Mouse (Mus musculus) spleen, postnatal 14 days (tissue): ENCODE results near the gene Krtap1-5.
"Not testable (repeated sequence)": the region's sequence is repeated elsewhere in the genome, so short reads cannot be mapped to it uniquely, and the experiment has no call there.

Experiments
- DNase-seq, 2 experiments: peaks; one replicate each; pipeline ENCODE4 v3.0.0; 2021 to 2022; ENCODE audit warnings: low spot score in 2 of 2

Krtap1-5 gene

GRCm38 (mm10) chr11:99580636-99581035 is at the start of gene Krtap1-5:
Gene Krtap1-5, minus strand, starts transcription at chr11:99581016.
- no peak for DNase-seq

GRCm38 (mm10) chr11:99628138-99628537 is 47.3 kb upstream of the Krtap1-5 start, which contains the start of gene Krtap4-1:
Gene Krtap4-1, minus strand, starts transcription at chr11:99628238.
- DNase-seq: no peak

- no peak for DNase-seq
These were observed 39.5 kb upstream of the Krtap1-5 start, which contains the start of gene Gm11562 for GRCm38 (mm10) chr11:99620335-99620734. Gene Gm11562, minus strand, starts transcription at chr11:99620435.

- DNase-seq: no peak
These were observed 34.1 kb upstream of the Krtap1-5 start, which contains the start of gene Krtap2-4 for GRCm38 (mm10) chr11:99614796-99615363. Gene Krtap2-4, minus strand, starts transcription at chr11:99614846.

- not testable (repeated sequence) for DNase-seq
These were observed 29.3 kb upstream of the Krtap1-5 start, which contains the start of gene Gm11937 for GRCm38 (mm10) chr11:99610089-99610488. Gene Gm11937, minus strand, starts transcription at chr11:99610189.

- no peak for DNase-seq
These were observed 28.3 kb upstream of the Krtap1-5 start for GRCm38 (mm10) chr11:99609126-99609525.

- DNase-seq: not testable (repeated sequence)
These were observed 22.4 kb upstream of the Krtap1-5 start, which contains the start of gene Gm11938 for GRCm38 (mm10) chr11:99603208-99603607. Gene Gm11938, minus strand, starts transcription at chr11:99603308.

- not testable (repeated sequence) for DNase-seq
These were observed 16.9 kb upstream of the Krtap1-5 start, which contains the start of gene Krtap9-3 for GRCm38 (mm10) chr11:99597742-99598141. Gene Krtap9-3, minus strand, starts transcription at chr11:99598105.

- DNase-seq: no peak
These were observed 10.2 kb upstream of the Krtap1-5 start, which contains the start of gene Krtap1-3 for GRCm38 (mm10) chr11:99590981-99591380. Gene Krtap1-3, minus strand, starts transcription at chr11:99591339.

GRCm38 (mm10) chr11:99585096-99585495 is 4.3 kb upstream of the Krtap1-5 start:
- DNase-seq: no peak

- DNase-seq: no peak
These were observed 2.5 kb upstream of the Krtap1-5 start, which contains the start of gene Krtap1-4 for GRCm38 (mm10) chr11:99583245-99583704. Gene Krtap1-4, minus strand, starts transcription at chr11:99583654.

- no peak for DNase-seq
These were observed 748 bp upstream of the Krtap1-5 start for GRCm38 (mm10) chr11:99581564-99581963.

GRCm38 (mm10) chr11:99581051-99581450 is 235 bp upstream of the Krtap1-5 start:
- DNase-seq: no peak

GRCm38 (mm10) chr11:99574106-99574505 is 6.7 kb downstream of the Krtap1-5 start:
- peak in 1 of 2 experiments; percentile 28 for DNase-seq

- no peak for DNase-seq
These were observed 7.7 kb downstream of the Krtap1-5 start for GRCm38 (mm10) chr11:99573164-99573563.

- DNase-seq: no peak
These were observed 14.3 kb downstream of the Krtap1-5 start, which contains the start of gene Krtap3-1 for GRCm38 (mm10) chr11:99566530-99566929. Gene Krtap3-1, minus strand, starts transcription at chr11:99566630.

GRCm38 (mm10) chr11:99562580-99562979 is 18.2 kb downstream of the Krtap1-5 start:
- no peak for DNase-seq

- no peak for DNase-seq
These were observed 21.4 kb downstream of the Krtap1-5 start, which contains the start of gene Gm11939 for GRCm38 (mm10) chr11:99559366-99559765. Gene Gm11939, minus strand, starts transcription at chr11:99559466.

GRCm38 (mm10) chr11:99557976-99558745 is 22.7 kb downstream of the Krtap1-5 start:
- no peak for DNase-seq

- DNase-seq: no peak
These were observed 24.1 kb downstream of the Krtap1-5 start, which contains the start of gene Krtap3-2 for GRCm38 (mm10) chr11:99556753-99557152. Gene Krtap3-2, minus strand, starts transcription at chr11:99556853.

GRCm38 (mm10) chr11:99556195-99556594 is 24.6 kb downstream of the Krtap1-5 start:
- DNase-seq: no peak

- DNase-seq: no peak
These were observed 30.1 kb downstream of the Krtap1-5 start, which contains the start of gene Krtap3-3 for GRCm38 (mm10) chr11:99550765-99551164. Gene Krtap3-3, minus strand, starts transcription at chr11:99550865.
